Mouse (Mus musculus) forebrain, embryonic 10.5 days (tissue): ENCODE results near the gene Slc23a2. TPM values are rescaled to one million over a fixed set of nuclear protein-coding genes. Genes with fewer than 3 reads are reported as not detected.

Experiments
- DNase-seq: peaks from one replicate; pipeline ENCODE4 v3.0.0-alpha.2; 2017; ENCODE audit warnings: low spot score; ENCODE audit errors: extremely low spot score
- H3K27ac ChIP-seq: fragments of 300-500 bp; sonication (generic); 2 replicates; pipeline ENCODE4 v1.5.1; 2016; ENCODE audit warnings: mild to moderate bottlenecking
- H3K27me3 ChIP-seq: fragments of 300-500 bp; sonication (generic); 2 replicates; pipeline ENCODE4 v1.6.1; 2016; ENCODE audit warnings: mild to moderate bottlenecking; ENCODE audit not compliant: poor library complexity, severe bottlenecking
- H3K36me3 ChIP-seq: fragments of 300-500 bp; sonication (generic); replicated peaks from 2 replicates; pipeline ENCODE4 v1.6.1; 2016; ENCODE audit warnings: mild to moderate bottlenecking, moderate library complexity
- H3K4me1 ChIP-seq: fragments of 300-500 bp; sonication (generic); 2 replicates; pipeline ENCODE4 v1.6.1; 2016
- H3K4me3 ChIP-seq: fragments of 300-500 bp; sonication (generic); 2 replicates; pipeline ENCODE4 v1.5.1; 2016; ENCODE audit warnings: mild to moderate bottlenecking, moderate library complexity
- H3K9me3 ChIP-seq: fragments of 300-500 bp; sonication (generic); 2 replicates; pipeline ENCODE4 v1.6.1; 2016; ENCODE audit warnings: mild to moderate bottlenecking, moderate library complexity
- WGBS: fragments of 180-500 bp; shearing (Covaris S2); methylation state at CpG from one replicate; pipeline ENCODE4 v1.1.7; 2016; 5-methylcytosine and 5-hydroxymethylcytosine counted together
- polyA plus RNA-seq: library from polyadenylated mRNA; unstranded; fragments of >200 nt; fragmentation: Nextera tagmentation; extraction: Ambion mirVana; gene quantifications from 2 replicates; pipeline ENCODE4 v1.2.1, GENCODE M21; 2016

Slc23a2 gene
- polyA plus RNA-seq = 10.9 and 12.6 TPM in 2 replicates

GRCm38 (mm10) chr2:132144971-132145691 lies at the start of gene Slc23a2:
Gene Slc23a2, minus strand, starts transcription at chr2:132145108.
- Histone ChIP-seq H3K4me1 (peaks cover 34% of the 10 kb centered on the region), H3K27me3 (peaks cover 30% of the 10 kb centered on the region), H3K27ac (peak within 1 kb of the TSS; percentile 86), H3K36me3 (peaks cover 7% of the 10 kb centered on the region), H3K9me3 (no peaks in the 10 kb centered on the region), H3K4me3 (peak within 1 kb of the TSS; percentile 86)
- peak; percentile 43 for DNase-seq
- 5% methylated on average over 60 of the region's 68 CpGs for WGBS

GRCm38 (mm10) chr2:132190602-132191161 lies 45.8 kb upstream of the Slc23a2 start:
- H3K36me3 ChIP-seq = no peaks in the 10 kb centered on the region
- no peak for DNase-seq
- no peaks in the 10 kb centered on the region for H3K27me3 ChIP-seq
- 92% methylated on average over 3 of the region's 3 CpGs for WGBS
- no peaks in the 10 kb centered on the region for H3K4me1 ChIP-seq
- no peaks in the 10 kb centered on the region for H3K9me3 ChIP-seq
- no peak overlapping the region for H3K4me3 ChIP-seq
- H3K27ac ChIP-seq = no peak overlapping the region

GRCm38 (mm10) chr2:132183874-132184273 lies 39.0 kb upstream of the Slc23a2 start:
- WGBS = 80% methylated on average over 6 of the region's 6 CpGs
- Histone ChIP-seq H3K27me3 (no peaks in the 10 kb centered on the region), H3K4me1 (peaks cover 5% of the 10 kb centered on the region; the same call in 1 of the 2 replicates), H3K9me3 (no peaks in the 10 kb centered on the region), H3K4me3 (no peak overlapping the region), H3K36me3 (no peaks in the 10 kb centered on the region), H3K27ac (no peak overlapping the region)
- no peak for DNase-seq

- no peak overlapping the region for H3K4me3 ChIP-seq
- no peaks in the 10 kb centered on the region for H3K36me3 ChIP-seq
- H3K27me3 ChIP-seq = no peaks in the 10 kb centered on the region
- no peak overlapping the region for H3K27ac ChIP-seq
- DNase-seq = no peak
- WGBS = 62% methylated on average over 1 of the region's 1 CpGs
- no peaks in the 10 kb centered on the region for H3K9me3 ChIP-seq
- peaks cover 5% of the 10 kb centered on the region; the same call in 1 of the 2 replicates for H3K4me1 ChIP-seq
Observed at GRCm38 (mm10) chr2:132180463-132181205, 35.7 kb upstream of the Slc23a2 start.

GRCm38 (mm10) chr2:132179371-132179770 lies 34.5 kb upstream of the Slc23a2 start:
- Histone ChIP-seq H3K9me3 (no peaks in the 10 kb centered on the region), H3K4me3 (no peak overlapping the region), H3K36me3 (no peaks in the 10 kb centered on the region), H3K27me3 (no peaks in the 10 kb centered on the region), H3K27ac (no peak overlapping the region), H3K4me1 (peaks cover 5% of the 10 kb centered on the region; the same call in 1 of the 2 replicates)
- no peak for DNase-seq
- 87% methylated on average over 7 of the region's 7 CpGs for WGBS

DNA sequence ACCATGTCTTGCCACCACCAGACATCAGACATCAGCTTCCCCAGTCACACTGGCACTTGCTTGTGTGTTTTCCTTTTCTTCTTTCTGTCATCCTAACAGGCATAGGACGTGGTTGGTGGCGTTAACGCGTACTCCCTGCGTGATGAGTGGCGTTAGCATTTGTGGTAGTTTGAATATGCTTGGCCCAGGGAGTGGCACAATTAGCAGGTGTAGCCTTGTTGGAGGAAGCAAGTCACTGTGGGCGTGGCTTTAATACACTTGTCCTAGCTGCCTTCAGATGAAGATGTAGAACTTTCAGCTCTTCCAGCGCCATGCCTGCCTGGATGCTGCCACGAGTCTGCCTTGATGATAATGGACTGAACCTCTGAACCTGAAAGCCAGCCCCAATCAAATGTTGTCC lies 32.5 kb upstream of the Slc23a2 start:
- DNase-seq = no peak
- Histone ChIP-seq H3K4me1 (no peaks in the 10 kb centered on the region), H3K36me3 (no peaks in the 10 kb centered on the region), H3K9me3 (no peaks in the 10 kb centered on the region), H3K27ac (no peak overlapping the region), H3K27me3 (no peaks in the 10 kb centered on the region), H3K4me3 (no peak overlapping the region)
- 90% methylated on average over 9 of the region's 9 CpGs for WGBS

DNA sequence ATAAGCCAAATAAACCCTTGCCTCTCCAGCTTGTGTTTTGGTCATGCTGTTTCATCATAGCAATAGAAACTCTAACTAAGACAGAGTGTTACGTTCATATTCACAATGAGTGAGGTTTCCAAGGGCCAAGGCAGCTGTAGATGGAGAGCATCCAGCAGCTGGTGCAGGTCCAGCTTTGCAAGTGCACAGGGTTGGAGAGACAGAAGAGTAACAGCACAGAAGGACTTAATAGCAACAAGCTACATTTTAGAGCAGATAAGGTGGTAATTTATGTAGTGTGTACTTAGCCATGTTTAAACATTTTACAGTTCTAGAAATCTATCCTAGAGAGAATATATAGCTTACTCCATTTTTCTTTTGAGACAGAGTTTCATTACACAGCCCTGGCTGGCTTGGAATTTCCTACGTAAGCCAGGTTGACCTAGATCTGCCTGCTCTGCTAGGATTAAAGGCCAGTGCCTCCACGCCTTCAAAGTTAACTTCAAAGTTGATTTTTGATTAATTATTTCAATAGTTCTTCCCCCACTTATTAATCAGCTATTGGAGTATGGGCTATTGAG lies 31.5 kb upstream of the Slc23a2 start:
- H3K27me3 ChIP-seq = no peaks in the 10 kb centered on the region
- 87% methylated on average over 3 of the region's 3 CpGs for WGBS
- H3K4me3 ChIP-seq = no peak overlapping the region
- DNase-seq = no peak
- no peaks in the 10 kb centered on the region for H3K4me1 ChIP-seq
- H3K9me3 ChIP-seq = no peaks in the 10 kb centered on the region
- H3K27ac ChIP-seq = no peak overlapping the region
- no peaks in the 10 kb centered on the region for H3K36me3 ChIP-seq

- H3K4me1 ChIP-seq = no peaks in the 10 kb centered on the region
- no peak overlapping the region for H3K27ac ChIP-seq
- no peaks in the 10 kb centered on the region for H3K36me3 ChIP-seq
- 91% methylated on average over 3 of the region's 3 CpGs for WGBS
- H3K9me3 ChIP-seq = no peaks in the 10 kb centered on the region
- H3K27me3 ChIP-seq = no peaks in the 10 kb centered on the region
- DNase-seq = no peak
- H3K4me3 ChIP-seq = no peak overlapping the region
Observed at GRCm38 (mm10) chr2:132174048-132174447, 29.1 kb upstream of the Slc23a2 start.

DNA sequence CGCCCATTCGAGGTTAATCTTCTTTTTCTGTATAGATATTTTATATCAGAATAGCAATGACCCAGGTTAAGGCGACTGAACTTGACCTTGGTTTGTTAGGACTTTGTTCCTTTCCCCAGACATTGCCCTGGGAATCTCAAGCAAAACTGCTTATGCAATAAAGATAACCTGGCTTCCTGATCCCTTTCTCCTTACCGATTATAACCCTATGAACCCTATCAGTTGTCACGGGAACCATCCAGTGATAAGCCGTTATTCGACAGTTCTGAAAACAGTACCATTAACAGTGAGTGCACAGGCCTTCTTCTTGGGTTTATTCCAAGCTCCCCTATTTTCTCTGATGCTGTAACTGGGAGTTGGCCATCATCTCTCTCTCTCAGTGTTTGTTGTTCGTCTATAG lies 27.0 kb upstream of the Slc23a2 start:
- no peak for DNase-seq
- Histone ChIP-seq H3K36me3 (no peaks in the 10 kb centered on the region), H3K9me3 (no peaks in the 10 kb centered on the region), H3K27ac (no peak overlapping the region), H3K4me1 (no peaks in the 10 kb centered on the region), H3K4me3 (no peak overlapping the region), H3K27me3 (no peaks in the 10 kb centered on the region)
- 91% methylated on average over 8 of the region's 8 CpGs for WGBS

- Histone ChIP-seq H3K27ac (no peak overlapping the region), H3K4me1 (no peaks in the 10 kb centered on the region), H3K36me3 (no peaks in the 10 kb centered on the region), H3K4me3 (no peak overlapping the region), H3K27me3 (no peaks in the 10 kb centered on the region), H3K9me3 (no peaks in the 10 kb centered on the region)
- 83% methylated on average over 7 of the region's 7 CpGs for WGBS
- no peak for DNase-seq
Observed at GRCm38 (mm10) chr2:132169150-132169549, 24.2 kb upstream of the Slc23a2 start.

DNA sequence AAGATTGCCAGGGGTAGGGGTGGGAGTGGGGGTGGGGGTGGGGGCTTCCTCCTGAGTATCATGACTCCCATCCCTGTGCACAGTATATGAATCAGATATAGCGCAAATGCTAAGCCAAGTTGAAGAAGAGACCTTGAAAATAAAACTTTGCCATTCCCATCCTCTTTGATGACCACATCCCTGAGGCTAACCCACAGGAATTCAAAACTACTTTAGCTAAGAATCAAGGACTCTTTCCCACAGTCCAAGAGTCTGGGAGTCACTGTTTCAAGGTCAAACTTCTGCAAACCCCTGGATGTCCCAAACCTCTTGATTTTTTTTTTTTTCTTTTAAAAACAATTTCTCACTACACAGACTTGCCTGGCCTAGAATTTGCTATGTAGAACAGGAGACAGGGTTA lies 18.7 kb upstream of the Slc23a2 start:
- Histone ChIP-seq H3K4me1 (no peaks in the 10 kb centered on the region), H3K9me3 (no peaks in the 10 kb centered on the region), H3K27me3 (no peaks in the 10 kb centered on the region), H3K36me3 (no peaks in the 10 kb centered on the region), H3K4me3 (no peak overlapping the region), H3K27ac (no peak overlapping the region)
- DNase-seq = no peak
- WGBS = 94% methylated on average over 1 of the region's 1 CpGs

DNA sequence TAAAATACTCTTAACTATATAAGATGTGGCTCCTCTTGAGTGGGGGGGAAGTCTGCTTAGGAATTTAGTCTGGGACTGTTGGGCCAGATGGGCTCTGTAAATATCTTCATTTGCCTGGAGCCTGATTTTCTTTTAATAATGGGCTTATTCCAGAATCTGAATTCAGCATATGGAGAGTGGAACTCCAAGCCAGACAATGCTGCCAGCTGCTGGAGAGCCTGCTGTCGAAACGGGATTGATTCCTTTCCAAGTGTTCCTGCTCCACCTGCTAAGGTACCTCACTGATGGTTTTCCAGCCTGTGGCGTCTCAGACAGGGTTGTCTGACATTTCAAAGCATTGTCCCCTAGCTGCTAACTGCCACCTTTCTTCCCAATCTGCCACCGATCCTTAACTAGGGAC lies 12.6 kb upstream of the Slc23a2 start:
- Histone ChIP-seq H3K4me3 (no peak overlapping the region), H3K4me1 (no peaks in the 10 kb centered on the region), H3K27ac (no peak overlapping the region), H3K36me3 (no peaks in the 10 kb centered on the region), H3K9me3 (no peaks in the 10 kb centered on the region), H3K27me3 (no peaks in the 10 kb centered on the region)
- no peak for DNase-seq
- WGBS = 76% methylated on average over 4 of the region's 4 CpGs

DNA sequence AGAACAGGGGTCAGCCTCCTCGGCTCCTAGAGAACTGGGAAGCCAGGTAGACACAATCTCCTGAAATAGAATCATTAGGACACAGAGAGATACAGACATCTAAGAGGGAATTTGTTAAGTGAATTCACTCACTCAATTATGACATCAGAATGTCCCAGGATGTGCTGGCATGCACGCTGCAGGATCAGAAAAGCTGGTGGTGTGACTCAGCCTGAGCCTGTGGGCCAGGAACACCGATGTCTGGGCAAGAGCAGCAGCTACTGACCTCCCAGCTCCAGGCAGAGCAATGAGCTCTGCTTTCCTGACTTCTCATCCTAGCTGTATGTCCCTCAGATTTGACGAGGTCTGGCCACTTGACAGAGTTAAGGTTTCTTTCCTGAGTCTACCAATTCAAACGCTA lies 7.8 kb upstream of the Slc23a2 start:
- Histone ChIP-seq H3K27ac (no peak overlapping the region), H3K4me3 (no peak overlapping the region), H3K36me3 (no peaks in the 10 kb centered on the region), H3K9me3 (no peaks in the 10 kb centered on the region), H3K4me1 (peaks cover 3% of the 10 kb centered on the region), H3K27me3 (no peaks in the 10 kb centered on the region)
- WGBS = 69% methylated on average over 5 of the region's 5 CpGs
- no peak for DNase-seq
